Mouse (Mus musculus) stomach, postnatal 0 days (tissue): ENCODE measurements around the gene Magel2. TPM values are rescaled to one million over a fixed set of nuclear protein-coding genes. Genes with fewer than 3 reads are reported as not detected.

Source experiments
- ATAC-seq: fragments of 200-750 bp; cut with Nextera tagmentation; 2 replicates; pipeline ENCODE4 v1.8.0; 2017; ENCODE audit not compliant: low FRiP score, low TSS enrichment
- DNase-seq: peaks from one replicate; pipeline ENCODE4 v3.0.0-alpha.2; 2016; ENCODE audit warnings: low spot score
- H3K27ac ChIP-seq: fragments of 300-500 bp; sonication (generic); replicated peaks from 2 replicates; pipeline ENCODE4 v1.5.1; 2014; ENCODE audit warnings: mild to moderate bottlenecking, control low read depth
- H3K27me3 ChIP-seq: fragments of 300-500 bp; sonication (generic); 2 replicates; pipeline ENCODE4 v1.6.1; 2014; ENCODE audit warnings: low read length; ENCODE audit not compliant: control insufficient read depth, insufficient read depth
- H3K36me3 ChIP-seq: fragments of 300-500 bp; sonication (generic); 2 replicates; pipeline ENCODE4 v1.6.1; 2014; ENCODE audit warnings: low read length, mixed read lengths; ENCODE audit not compliant: control insufficient read depth, insufficient read depth
- H3K4me1 ChIP-seq: fragments of 300-500 bp; sonication (generic); replicated peaks from 2 replicates; pipeline ENCODE4 v1.6.1; 2014; ENCODE audit warnings: antibody characterized with exemption; ENCODE audit not compliant: control insufficient read depth, insufficient read depth
- H3K4me2 ChIP-seq: fragments of 300-500 bp; sonication (generic); replicated peaks from 2 replicates; pipeline ENCODE4 v1.6.1; 2014; ENCODE audit warnings: low read depth, mild to moderate bottlenecking, control low read depth, moderate library complexity
- H3K4me3 ChIP-seq: fragments of 300-500 bp; sonication (generic); 2 replicates; pipeline ENCODE4 v1.5.1; 2014; ENCODE audit warnings: low read depth, low read length, control low read depth
- H3K9ac ChIP-seq: fragments of 300-500 bp; sonication (generic); 2 replicates; pipeline ENCODE4 v1.6.1; 2014; ENCODE audit warnings: mild to moderate bottlenecking, low read length, control low read depth, mixed read lengths
- H3K9me3 ChIP-seq: fragments of 300-500 bp; sonication (generic); 2 replicates; pipeline ENCODE4 v1.6.1; 2016; ENCODE audit warnings: low read length; ENCODE audit not compliant: control insufficient read depth
- CTCF ChIP-seq: IDR thresholded peaks from 2 replicates; pipeline ENCODE4 v1.5.1; 2016; ENCODE audit warnings: antibody characterized with exemption, low read depth, mild to moderate bottlenecking, moderate library complexity
- EP300 ChIP-seq: optimal IDR thresholded peaks from 2 replicates; pipeline ENCODE3; 2016; ENCODE audit warnings: antibody characterized with exemption
- WGBS: fragments of 180-500 bp; shearing (Covaris S2); extraction: QIAGEN DNeasy Blood & Tissue Kit; methylation state at CpG from one replicate; pipeline ENCODE4 v1.1.7; 2014; 5-methylcytosine and 5-hydroxymethylcytosine counted together
- polyA plus RNA-seq: library from polyadenylated mRNA; unstranded; fragments of >200 nt; fragmentation: Nextera tagmentation; extraction: Ambion mirVana; gene quantifications from 2 replicates; pipeline ENCODE4 v1.2.1, GENCODE M21; 2015

Gene Magel2
- polyA plus RNA-seq, 1 experiment from 2014 or later = 0.19 TPM

- Histone ChIP-seq H3K4me2 (no peak overlapping the region), H3K27me3 (no peaks in the 10 kb centered on the region), H3K27ac (no peak overlapping the region), H3K4me3 (no peak overlapping the region), H3K36me3 (no peaks in the 10 kb centered on the region), H3K4me1 (no peaks in the 10 kb centered on the region), H3K9me3 (no peaks in the 10 kb centered on the region), H3K9ac (no peak overlapping the region)
- TF ChIP-seq CTCF = peak; percentile 80
- no peak for TF ChIP-seq EP300
- ATAC-seq = no peak
- DNase-seq = no peak
- WGBS = 11% methylated on average over 2 of the region's 2 CpGs
Measured at GRCm38 (mm10) chr7:62382391-62382790, 5.6 kb downstream of the Magel2 start.

GRCm38 (mm10) chr7:62388291-62388690, 11.5 kb downstream of the Magel2 start:
- TF ChIP-seq EP300 (no peak), CTCF (peak; percentile 64)
- Histone ChIP-seq H3K27me3 (no peaks in the 10 kb centered on the region), H3K9me3 (no peaks in the 10 kb centered on the region), H3K4me3 (no peak overlapping the region), H3K27ac (no peak overlapping the region), H3K4me1 (no peaks in the 10 kb centered on the region), H3K36me3 (no peaks in the 10 kb centered on the region), H3K9ac (no peak overlapping the region), H3K4me2 (no peak overlapping the region)
- 41% methylated on average over 4 of the region's 4 CpGs for WGBS
- no peak for ATAC-seq
- DNase-seq = no peak

- H3K27me3 ChIP-seq = no peaks in the 10 kb centered on the region
- no peak overlapping the region for H3K27ac ChIP-seq
- 50% methylated on average over 1 of the region's 1 CpGs for WGBS
- H3K9ac ChIP-seq = no peak overlapping the region
- ATAC-seq = no peak
- H3K4me3 ChIP-seq = no peak overlapping the region
- no peak for TF ChIP-seq CTCF
- no peak for TF ChIP-seq EP300
- H3K36me3 ChIP-seq = no peaks in the 10 kb centered on the region
- no peak overlapping the region for H3K4me2 ChIP-seq
- no peaks in the 10 kb centered on the region for H3K4me1 ChIP-seq
- no peaks in the 10 kb centered on the region for H3K9me3 ChIP-seq
- no peak for DNase-seq
Measured at GRCm38 (mm10) chr7:62392202-62392601, 15.4 kb downstream of the Magel2 start.

- H3K27me3 ChIP-seq = no peaks in the 10 kb centered on the region
- DNase-seq = no peak
- H3K4me3 ChIP-seq = no peak overlapping the region
- 45% methylated on average over 19 of the region's 19 CpGs for WGBS
- no peak overlapping the region for H3K9ac ChIP-seq
- no peak overlapping the region for H3K27ac ChIP-seq
- H3K36me3 ChIP-seq = no peaks in the 10 kb centered on the region
- TF ChIP-seq EP300 = no peak
- no peak for TF ChIP-seq CTCF
- no peaks in the 10 kb centered on the region for H3K9me3 ChIP-seq
- ATAC-seq = no peak
- no peak overlapping the region for H3K4me2 ChIP-seq
- H3K4me1 ChIP-seq = no peaks in the 10 kb centered on the region
Measured at GRCm38 (mm10) chr7:62406573-62407050, 29.8 kb downstream of the Magel2 start.

- WGBS = 58% methylated on average over 3 of the region's 3 CpGs
- H3K4me1 ChIP-seq = no peaks in the 10 kb centered on the region
- DNase-seq = no peak
Measured at GRCm38 (mm10) chr7:62407803-62408202, 31.0 kb downstream of the Magel2 start.

GRCm38 (mm10) chr7:62415222-62415621, 38.4 kb downstream of the Magel2 start:
- H3K27ac ChIP-seq = no peak overlapping the region
- H3K4me1 ChIP-seq = no peaks in the 10 kb centered on the region
- no peaks in the 10 kb centered on the region for H3K9me3 ChIP-seq
- no peak overlapping the region for H3K9ac ChIP-seq
- no peaks in the 10 kb centered on the region for H3K27me3 ChIP-seq
- H3K4me3 ChIP-seq = no peak overlapping the region
- TF ChIP-seq CTCF = no peak
- no peak overlapping the region for H3K4me2 ChIP-seq
- 61% methylated on average over 1 of the region's 1 CpGs for WGBS
- ATAC-seq (no peak), DNase-seq (no peak)
- H3K36me3 ChIP-seq = no peaks in the 10 kb centered on the region

More at GRCm38 (mm10) chr7:62407803-62408202, 31.0 kb downstream of the Magel2 start:
- H3K9me3 ChIP-seq = no peaks in the 10 kb centered on the region
- no peak overlapping the region for H3K4me2 ChIP-seq
- no peak overlapping the region for H3K9ac ChIP-seq
- no peak for TF ChIP-seq EP300
- no peak for TF ChIP-seq CTCF
- H3K4me3 ChIP-seq = no peak overlapping the region
- H3K27ac ChIP-seq = no peak overlapping the region
- H3K27me3 ChIP-seq = no peaks in the 10 kb centered on the region
- no peak for ATAC-seq
- H3K36me3 ChIP-seq = no peaks in the 10 kb centered on the region
